Mouse (Mus musculus): ENCODE measurements around the gene Asna1. TPM values are rescaled to one million over a fixed set of nuclear protein-coding genes. Genes with fewer than 3 reads are reported as not detected.

Asna1 gene
- polyA plus RNA-seq (2016; fragmentation: Nextera tagmentation; extraction: Ambion mirVana), result 127 and 128 TPM in 2 replicates

DNA sequence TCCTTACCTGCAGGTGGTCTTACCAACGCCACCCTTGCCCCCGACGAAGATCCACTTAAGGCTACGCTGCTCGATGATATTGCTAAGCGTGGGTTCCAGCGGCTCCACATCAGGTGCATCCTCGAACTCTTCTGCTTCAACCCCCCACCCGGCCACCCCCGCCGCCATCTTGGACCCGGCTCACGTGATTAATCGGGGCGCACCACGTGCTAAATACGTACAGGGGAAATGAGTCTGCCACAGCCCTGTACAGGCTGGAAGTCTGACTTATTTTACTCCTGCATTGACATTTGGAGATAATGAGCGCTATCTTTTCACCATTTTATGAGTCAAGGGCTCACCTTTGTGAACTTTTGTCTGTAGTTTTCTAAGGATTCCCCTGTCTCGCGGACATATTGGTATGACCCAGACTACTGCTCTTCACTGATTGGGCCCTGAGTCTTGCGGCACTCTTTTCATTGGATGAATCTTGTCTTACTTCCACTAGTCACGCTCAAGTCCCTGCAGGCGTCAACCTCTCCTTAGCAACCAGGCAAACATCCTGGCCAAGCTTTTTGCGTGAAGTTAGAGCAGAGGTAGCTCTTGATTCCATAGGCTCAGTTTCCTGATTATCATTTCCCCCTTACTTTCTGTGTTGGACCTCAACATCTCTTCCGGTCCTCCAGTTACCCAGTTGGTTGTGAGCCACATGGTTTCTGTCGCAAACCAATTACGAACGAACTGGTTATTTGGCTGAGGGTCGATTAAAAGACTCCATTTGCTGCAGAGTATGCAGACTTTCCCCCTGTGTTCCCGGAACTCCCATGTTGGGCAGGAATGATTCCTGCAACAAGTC, at the start of gene Asna1:
Gene Asna1 (minus strand): TSS at position 184 of the 835 bp plus-strand sequence.
- Histone ChIP-seq H3K36me3 (peaks cover 50% of the 10 kb centered on the region), H3K4me2 (replicated peaks) (peak within 1 kb of the TSS; percentile 97), H3K27ac (peak within 1 kb of the TSS; percentile 89), H3K4me3 (peak within 1 kb of the TSS; percentile 91), H3K9me3 (replicated peaks) (no peaks in the 10 kb centered on the region), H3K27me3 (no peaks in the 10 kb centered on the region), H3K4me1 (peaks cover 40% of the 10 kb centered on the region), H3K9ac (peak within 1 kb of the TSS; percentile 85)
- peak; percentile 86 for ATAC-seq (ENCODE audit: low FRiP score)
- WGBS, result 8% methylated on average over 30 of the region's 30 CpGs

DNA sequence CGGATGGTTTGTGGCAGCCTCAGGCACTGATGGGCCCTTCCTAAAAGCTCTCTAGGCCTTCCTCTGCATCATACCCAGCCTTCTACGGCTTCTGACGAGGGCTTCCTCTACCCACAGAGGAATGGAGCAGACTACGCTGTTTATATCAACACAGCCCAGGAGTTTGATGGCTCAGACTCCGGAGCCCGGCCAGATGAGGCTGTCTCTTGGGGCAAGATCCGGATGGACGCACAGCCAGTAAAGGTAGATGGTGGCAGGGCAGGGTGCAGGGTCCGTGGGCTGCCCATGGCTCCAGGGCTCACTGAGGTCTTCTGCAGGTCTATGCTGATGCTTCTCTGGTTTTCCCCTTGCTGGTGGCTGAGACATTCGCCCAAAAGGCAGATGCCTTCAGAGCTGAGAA, 49.5 kb upstream of the Asna1 start:
- ATAC-seq (ENCODE audit: low FRiP score), result no peak
- H3K4me2 ChIP-seq (replicated peaks), result no peak overlapping the region

DNA sequence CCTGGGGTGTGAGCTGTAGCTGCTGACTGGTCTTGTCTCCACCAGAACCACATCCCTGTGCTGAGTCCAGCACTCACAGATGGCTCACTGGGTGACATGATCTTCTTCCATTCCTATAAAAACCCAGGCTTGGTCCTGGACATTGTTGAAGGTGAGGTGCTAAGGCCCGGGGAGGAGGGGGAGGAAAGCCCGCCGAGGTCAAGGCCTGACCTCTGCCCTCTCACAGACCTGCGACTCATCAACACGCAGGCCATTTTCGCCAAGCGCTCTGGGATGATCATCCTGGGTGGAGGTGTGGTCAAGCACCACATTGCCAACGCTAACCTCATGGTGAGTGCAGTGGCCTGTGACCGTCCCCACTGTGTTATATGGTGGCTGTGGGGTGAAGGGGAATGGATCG, 49.1 kb upstream of the Asna1 start:
- 88% methylated on average over 10 of the region's 10 CpGs for WGBS
- H3K36me3 ChIP-seq, result peaks cover 43% of the 10 kb centered on the region
- no peak for ATAC-seq (ENCODE audit: low FRiP score)

More for the DNA sequence above, 49.5 kb upstream of the Asna1 start:
- Histone ChIP-seq H3K9ac (no peak overlapping the region), H3K27me3 (no peaks in the 10 kb centered on the region), H3K27ac (no peak overlapping the region), H3K4me3 (no peak overlapping the region), H3K4me1 (peaks cover 15% of the 10 kb centered on the region), H3K9me3 (replicated peaks) (no peaks in the 10 kb centered on the region), H3K36me3 (peaks cover 43% of the 10 kb centered on the region)
- 94% methylated on average over 10 of the region's 10 CpGs for WGBS

DNA sequence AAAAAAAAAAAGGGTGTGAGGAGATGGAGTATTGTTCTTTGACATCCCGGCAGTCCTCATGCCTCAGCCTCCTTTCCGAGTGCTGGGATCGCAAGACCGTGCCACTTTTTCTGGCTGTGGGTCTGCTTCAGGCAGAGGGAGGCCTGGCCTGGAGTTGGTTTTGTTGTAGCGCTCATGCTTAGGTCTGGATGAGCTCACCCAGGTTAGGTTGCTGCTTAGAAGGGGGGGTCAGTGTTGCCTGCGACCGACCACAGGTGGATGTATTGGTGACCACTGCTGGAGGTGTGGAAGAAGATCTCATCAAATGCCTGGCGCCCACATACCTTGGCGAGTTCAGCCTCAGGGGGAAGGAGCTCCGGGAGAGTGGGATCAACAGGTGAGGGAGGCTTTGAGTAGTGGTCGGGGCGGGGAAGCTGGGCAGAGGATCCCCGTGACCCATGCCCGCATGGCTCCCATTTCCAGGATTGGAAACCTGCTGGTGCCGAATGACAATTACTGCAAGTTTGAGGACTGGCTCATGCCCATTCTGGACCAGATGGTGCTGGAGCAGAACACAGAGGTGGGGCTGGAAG, 48.0 kb upstream of the Asna1 start:
- 0 out of 2 replicates have a peak overlapping the region, but pooled peaks have one; percentile 87 for H3K4me3 ChIP-seq

More for the DNA sequence above, 49.1 kb upstream of the Asna1 start:
- Histone ChIP-seq H3K4me2 (replicated peaks) (no peak overlapping the region), H3K4me1 (peaks cover 12% of the 10 kb centered on the region), H3K9me3 (replicated peaks) (no peaks in the 10 kb centered on the region), H3K4me3 (no peak overlapping the region), H3K27ac (no peak overlapping the region), H3K27me3 (no peaks in the 10 kb centered on the region), H3K9ac (no peak overlapping the region)

DNA sequence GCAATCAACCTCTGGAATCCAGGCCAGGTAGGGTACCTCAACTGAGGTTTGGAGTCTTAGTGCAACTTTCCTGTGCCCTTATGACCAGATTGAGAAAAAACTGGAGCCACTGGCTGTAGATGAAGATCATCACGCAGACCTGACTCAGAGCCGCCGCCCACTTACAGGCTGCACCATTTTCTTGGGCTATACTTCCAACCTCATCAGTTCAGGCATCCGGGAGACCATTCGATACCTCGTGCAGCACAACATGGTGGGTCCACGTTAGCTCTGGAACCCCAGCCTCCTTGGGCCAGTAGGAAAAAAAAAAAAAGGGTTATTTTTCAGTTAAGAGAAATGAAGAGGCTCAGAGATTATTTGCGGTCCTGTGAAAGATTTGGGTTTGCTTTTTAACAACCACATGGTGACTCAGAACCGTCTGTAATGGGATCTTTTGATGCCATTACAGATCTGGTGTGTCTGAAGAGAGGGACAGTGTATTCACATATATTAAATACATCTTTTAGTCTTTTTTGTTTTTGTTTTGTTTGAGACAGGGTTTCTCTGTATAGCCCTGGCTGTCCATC, 47.4 kb upstream of the Asna1 start:
- Histone ChIP-seq H3K9ac (peak overlapping the region; percentile 85), H3K27me3 (no peaks in the 10 kb centered on the region), H3K9me3 (replicated peaks) (no peaks in the 10 kb centered on the region), H3K4me2 (replicated peaks) (peak overlapping the region; percentile 63), H3K4me1 (peaks cover 12% of the 10 kb centered on the region), H3K4me3 (peak overlapping the region; percentile 87), H3K27ac (peak overlapping the region; percentile 96), H3K36me3 (peaks cover 50% of the 10 kb centered on the region)
- 46% methylated on average over 9 of the region's 9 CpGs for WGBS
- no peak for ATAC-seq (ENCODE audit: low FRiP score)

More for the DNA sequence above, 48.0 kb upstream of the Asna1 start:
- H3K4me1 ChIP-seq, result peaks cover 12% of the 10 kb centered on the region
- 0 out of 2 replicates have a peak overlapping the region, but pooled peaks have one; percentile 19 for H3K4me2 ChIP-seq (replicated peaks)
- H3K9me3 ChIP-seq (replicated peaks), result no peaks in the 10 kb centered on the region
- H3K27me3 ChIP-seq, result no peaks in the 10 kb centered on the region
- 94% methylated on average over 15 of the region's 15 CpGs for WGBS
- H3K9ac ChIP-seq, result no peak overlapping the region; the same call in 1 of the 2 replicates
- H3K36me3 ChIP-seq, result peaks cover 46% of the 10 kb centered on the region
- no peak for ATAC-seq (ENCODE audit: low FRiP score)
- H3K27ac ChIP-seq, result no peak overlapping the region

DNA sequence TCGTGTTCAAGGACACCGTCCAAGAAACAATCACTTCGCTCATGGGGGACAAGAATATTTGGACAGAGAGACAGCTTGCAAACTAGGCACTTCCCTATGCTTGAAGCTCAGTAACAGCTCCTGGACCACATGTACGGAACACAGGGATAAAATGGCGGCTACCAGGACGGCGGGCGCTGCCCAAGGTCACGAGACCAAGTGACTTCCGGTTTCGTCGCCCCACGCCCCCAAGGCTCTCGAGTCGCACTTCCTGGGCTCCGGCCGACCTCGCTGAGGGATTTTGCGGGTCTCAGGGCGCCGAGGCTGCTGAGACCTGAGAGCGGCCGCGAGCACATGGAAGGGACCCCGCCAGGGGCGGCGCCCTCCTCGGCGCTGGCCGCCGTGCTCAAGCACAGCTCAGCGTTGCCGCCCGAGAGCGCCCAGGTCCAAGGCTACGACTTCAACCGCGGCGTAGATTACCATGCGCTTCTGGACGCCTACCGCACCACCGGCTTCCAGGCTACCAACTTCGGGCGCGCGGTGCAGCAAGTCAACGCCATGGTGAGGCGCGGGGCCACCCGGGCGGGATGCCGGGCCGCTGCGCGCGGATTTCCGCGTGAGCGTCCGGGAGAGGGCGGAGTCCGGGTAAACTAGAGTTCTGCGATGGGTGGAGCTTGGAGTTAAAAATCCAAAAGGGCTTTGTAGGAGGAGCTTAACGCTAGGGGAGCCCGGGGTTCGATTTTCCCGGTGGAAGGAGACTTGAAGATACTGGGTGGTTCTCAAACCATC, 46.6 kb upstream of the Asna1 start, which contains the start of gene Dhps:
Gene Dhps (plus strand): TSS at position 244 of the 768 bp plus-strand sequence.
- Histone ChIP-seq H3K4me3 (peak within 1 kb of the TSS; percentile 87), H3K36me3 (peaks cover 53% of the 10 kb centered on the region), H3K4me2 (replicated peaks) (peak within 1 kb of the TSS; percentile 63), H3K9ac (peak within 1 kb of the TSS; percentile 85), H3K4me1 (peaks cover 12% of the 10 kb centered on the region), H3K27me3 (no peaks in the 10 kb centered on the region), H3K9me3 (replicated peaks) (no peaks in the 10 kb centered on the region), H3K27ac (peak within 1 kb of the TSS; percentile 96)
- under 1% methylated on average over 68 of the region's 68 CpGs for WGBS
- peak; percentile 93 for ATAC-seq (ENCODE audit: low FRiP score)

DNA sequence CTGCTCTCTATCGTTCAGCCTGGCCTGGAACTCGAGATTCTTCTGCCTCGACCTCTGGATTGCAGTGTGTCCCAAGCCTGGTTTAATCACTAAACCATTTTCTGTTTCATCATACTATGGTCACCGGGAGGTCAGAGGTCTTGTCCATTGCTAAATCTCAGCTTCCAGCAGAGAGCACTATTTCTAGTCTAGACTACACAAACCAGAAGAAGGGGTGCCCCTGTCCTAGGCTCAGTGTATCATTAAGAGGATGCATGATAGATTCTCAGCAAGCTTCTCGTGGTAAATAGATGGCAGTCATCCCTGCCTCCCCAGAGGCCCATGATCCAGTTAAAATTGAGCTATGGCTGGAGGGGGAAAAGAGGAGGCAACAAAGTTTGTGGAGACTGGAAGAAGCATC, 46.0 kb upstream of the Asna1 start:
- no peak for ATAC-seq (ENCODE audit: low FRiP score)
- H3K9ac ChIP-seq, result 0 out of 2 replicates have a peak overlapping the region, but pooled peaks have one; percentile 85
- H3K27me3 ChIP-seq, result no peaks in the 10 kb centered on the region
- H3K27ac ChIP-seq, result peak overlapping the region; percentile 96; the same call in 1 of the 2 replicates
- WGBS, result 88% methylated on average over 5 of the region's 5 CpGs
- H3K9me3 ChIP-seq (replicated peaks), result no peaks in the 10 kb centered on the region
- peak overlapping the region; percentile 63 for H3K4me2 ChIP-seq (replicated peaks)
- H3K4me1 ChIP-seq, result peaks cover 12% of the 10 kb centered on the region
- H3K4me3 ChIP-seq, result peak overlapping the region; percentile 87
- H3K36me3 ChIP-seq, result peaks cover 54% of the 10 kb centered on the region

DNA sequence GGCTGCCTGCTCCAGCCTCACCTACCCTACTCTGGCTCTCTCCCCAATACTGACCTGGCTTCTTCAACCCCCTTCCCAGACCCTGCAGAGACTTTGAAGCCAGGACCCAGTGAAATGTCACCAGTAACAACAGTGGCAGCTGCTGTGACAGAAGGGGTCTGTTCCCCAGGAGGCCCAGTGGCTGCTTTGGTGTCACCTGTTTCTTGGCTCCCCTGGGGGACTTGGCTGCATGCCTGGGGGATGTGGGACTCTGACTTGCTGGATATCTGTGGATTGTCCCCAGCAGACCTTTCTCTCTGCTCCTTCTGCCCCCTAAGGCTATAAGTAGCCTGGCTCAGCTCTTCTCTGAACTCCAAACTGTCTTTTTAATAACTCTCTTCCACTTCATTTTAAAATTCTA, 42.9 kb upstream of the Asna1 start, which contains the start of gene Gm5741:
Gene Gm5741 (minus strand): TSS at position 1 of the 400 bp plus-strand sequence.
- Histone ChIP-seq H3K27me3 (no peaks in the 10 kb centered on the region), H3K36me3 (peaks cover 40% of the 10 kb centered on the region), H3K27ac (no peak within 1 kb of the TSS), H3K9ac (no peak within 1 kb of the TSS), H3K4me3 (no peak within 1 kb of the TSS), H3K4me2 (replicated peaks) (no peak within 1 kb of the TSS), H3K4me1 (peaks cover 12% of the 10 kb centered on the region), H3K9me3 (replicated peaks) (no peaks in the 10 kb centered on the region)
- no peak for ATAC-seq (ENCODE audit: low FRiP score)

DNA sequence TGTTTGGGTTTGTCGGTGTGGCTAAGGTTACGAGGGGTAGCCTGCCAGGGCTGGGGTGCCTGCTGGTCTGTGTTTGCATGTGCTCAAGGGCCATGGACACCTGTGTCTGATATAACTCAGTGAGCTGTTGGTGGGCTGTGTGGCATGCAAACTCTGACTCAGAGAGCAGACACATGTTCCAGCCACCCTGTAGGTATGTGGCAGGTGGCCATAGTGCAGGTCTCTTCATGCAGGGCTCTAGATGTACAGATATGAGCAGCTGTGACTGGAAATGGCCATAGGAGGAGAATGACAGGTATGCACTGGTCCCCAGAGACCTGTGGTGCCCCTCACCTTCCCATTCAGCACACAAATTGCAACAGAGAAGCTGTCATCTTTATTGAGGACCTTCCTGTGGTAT, 42.1 kb upstream of the Asna1 start:
- Histone ChIP-seq H3K27me3 (no peaks in the 10 kb centered on the region), H3K9ac (no peak overlapping the region), H3K4me2 (replicated peaks) (no peak overlapping the region), H3K9me3 (replicated peaks) (no peaks in the 10 kb centered on the region), H3K36me3 (peaks cover 40% of the 10 kb centered on the region), H3K4me3 (no peak overlapping the region), H3K27ac (no peak overlapping the region), H3K4me1 (peaks cover 10% of the 10 kb centered on the region)
- whole genome bisulfite sequencing, result 91% methylated on average over 2 of the region's 2 CpGs
- ATAC-seq (ENCODE audit: low FRiP score), result no peak

DNA sequence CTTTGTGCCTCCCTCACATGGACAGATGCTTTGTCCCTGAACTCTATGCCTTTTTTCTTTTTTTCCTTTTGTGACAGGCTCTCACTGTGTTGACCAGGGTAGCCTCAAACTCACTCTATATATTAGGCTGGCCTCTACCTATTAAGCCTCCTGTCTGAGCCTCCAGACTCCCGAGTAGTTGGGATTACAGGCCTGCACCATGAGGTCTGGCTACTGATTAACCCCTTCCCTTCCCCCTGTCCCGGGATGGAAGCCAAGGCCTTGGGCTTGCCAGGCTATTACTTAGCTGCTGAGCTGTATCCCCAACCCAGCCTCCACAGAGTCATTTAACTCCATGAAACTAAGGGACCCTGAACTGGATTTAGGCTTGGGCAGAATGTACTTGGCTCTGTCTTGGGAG, 40.1 kb upstream of the Asna1 start:
- Histone ChIP-seq H3K4me3 (no peak overlapping the region), H3K36me3 (peaks cover 42% of the 10 kb centered on the region), H3K27ac (no peak overlapping the region), H3K4me2 (replicated peaks) (no peak overlapping the region), H3K9me3 (replicated peaks) (no peaks in the 10 kb centered on the region), H3K9ac (no peak overlapping the region), H3K27me3 (no peaks in the 10 kb centered on the region), H3K4me1 (peaks cover 21% of the 10 kb centered on the region)
- 56% methylated on average over 2 of the region's 2 CpGs for WGBS
- ATAC-seq (ENCODE audit: low FRiP score), result no peak

DNA sequence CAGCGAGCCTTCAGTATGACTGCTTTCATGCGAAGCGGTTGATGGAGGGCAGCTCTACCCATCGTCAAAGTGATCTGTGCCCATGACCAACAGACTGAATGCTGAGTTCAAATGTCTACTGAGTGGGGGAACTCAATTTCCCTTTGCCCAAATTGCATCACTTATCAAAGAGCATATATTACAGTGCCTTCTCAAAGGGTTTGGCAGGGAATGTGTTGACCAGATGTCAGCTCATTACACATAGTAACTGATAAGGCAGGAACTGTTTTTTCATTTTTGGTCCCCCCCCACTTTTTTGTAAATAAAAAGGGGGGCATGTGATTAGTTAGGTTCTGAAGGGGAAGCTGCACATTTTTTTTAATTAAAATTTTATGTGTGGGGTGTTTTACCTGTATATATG, 37.5 kb upstream of the Asna1 start:
- H3K4me3 ChIP-seq, result no peak overlapping the region
- no peaks in the 10 kb centered on the region for H3K9me3 ChIP-seq (replicated peaks)
- H3K9ac ChIP-seq, result no peak overlapping the region
- H3K27ac ChIP-seq, result no peak overlapping the region
- H3K27me3 ChIP-seq, result no peaks in the 10 kb centered on the region
- H3K4me2 ChIP-seq (replicated peaks), result no peak overlapping the region
- peaks cover 27% of the 10 kb centered on the region for H3K36me3 ChIP-seq
- 94% methylated on average over 4 of the region's 4 CpGs for WGBS
- peaks cover 21% of the 10 kb centered on the region for H3K4me1 ChIP-seq
- ATAC-seq (ENCODE audit: low FRiP score), result no peak
